Mouse (Mus musculus) testis, postnatal 14 days (tissue): Measurements from ENCODE around the gene Gm39566.

Experiments
- DNase-seq: peaks from one replicate; pipeline ENCODE4 v3.0.0; 2021; ENCODE audit warnings: low spot score

The Gm39566 gene

GRCm38 (mm10) chr11:69761868-69762267, 53.2 kb downstream of the Gm39566 start, which contains the start of gene Slc35g3:
Slc35g3 (minus strand) TSS chr11:69761968.
- DNase-seq: no peak
